Mouse (Mus musculus): ENCODE data around the gene Tmem181a. TPM values are rescaled to one million over a fixed set of nuclear protein-coding genes. Genes with fewer than 3 reads are reported as not detected.
"Not testable (repeated sequence)": the region's sequence is repeated elsewhere in the genome, so short reads cannot be mapped to it uniquely, and the experiment has no call there.

Tmem181a gene
- polyA plus RNA-seq, 1 experiment = 33.4 TPM

- not testable (repeated sequence) for H3K4me1 ChIP-seq (ENCODE audit: control insufficient read depth, insufficient read depth, low read length); H3K27ac ChIP-seq (ENCODE audit: control insufficient read depth, insufficient read depth, low read depth, low read length, poor library complexity); H3K4me3 ChIP-seq (replicated peaks; ENCODE audit: control insufficient read depth, low read depth, low read length)
- WGBS = 93% methylated on average over 19 of the region's 19 CpGs
Measured at GRCm38 (mm10) chr17:6280513-6280912, 23.9 kb downstream of the Tmem181a start.

- H3K4me3 ChIP-seq (replicated peaks; ENCODE audit: control insufficient read depth, low read depth, low read length) = not testable (repeated sequence)
Measured at GRCm38 (mm10) chr17:6283137-6283536, 26.5 kb downstream of the Tmem181a start.

DNA sequence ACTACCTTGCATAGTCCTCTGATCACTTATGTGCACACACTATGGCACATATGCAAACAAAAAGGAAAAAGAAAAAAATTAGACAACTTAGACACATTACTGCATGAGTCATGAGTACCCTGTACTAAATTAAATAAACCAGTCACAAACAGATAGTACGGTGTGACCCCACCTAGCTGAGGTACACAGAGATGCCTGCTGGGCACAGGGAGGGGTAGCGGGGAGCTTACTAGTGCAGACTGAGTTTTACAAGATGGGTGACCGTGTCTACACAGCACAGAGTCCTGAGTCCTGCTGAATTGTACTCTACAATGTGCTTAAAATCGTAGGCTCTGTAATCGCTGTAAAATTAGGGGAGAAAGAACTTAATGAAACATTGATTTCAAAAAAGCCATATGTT lies 29.5 kb downstream of the Tmem181a start:
- 91% methylated on average over 5 of the region's 5 CpGs for WGBS
- not testable (repeated sequence) for H3K27ac ChIP-seq (ENCODE audit: control insufficient read depth, insufficient read depth, low read depth, low read length, poor library complexity); H3K4me3 ChIP-seq (replicated peaks; ENCODE audit: control insufficient read depth, low read depth, low read length); H3K4me1 ChIP-seq (ENCODE audit: control insufficient read depth, insufficient read depth, low read length)

More at GRCm38 (mm10) chr17:6283137-6283536, 26.5 kb downstream of the Tmem181a start:
- H3K4me1 ChIP-seq (ENCODE audit: control insufficient read depth, insufficient read depth, low read length); H3K27ac ChIP-seq (ENCODE audit: control insufficient read depth, insufficient read depth, low read depth, low read length, poor library complexity): not testable (repeated sequence)
- 91% methylated on average over 8 of the region's 10 CpGs for WGBS

- H3K27ac ChIP-seq (ENCODE audit: control insufficient read depth, insufficient read depth, low read depth, low read length, poor library complexity); H3K4me1 ChIP-seq (ENCODE audit: control insufficient read depth, insufficient read depth, low read length); H3K4me3 ChIP-seq (replicated peaks; ENCODE audit: control insufficient read depth, low read depth, low read length): not testable (repeated sequence)
- 93% methylated on average over 12 of the region's 12 CpGs for WGBS
Measured at GRCm38 (mm10) chr17:6289045-6289444, 32.4 kb downstream of the Tmem181a start.

DNA sequence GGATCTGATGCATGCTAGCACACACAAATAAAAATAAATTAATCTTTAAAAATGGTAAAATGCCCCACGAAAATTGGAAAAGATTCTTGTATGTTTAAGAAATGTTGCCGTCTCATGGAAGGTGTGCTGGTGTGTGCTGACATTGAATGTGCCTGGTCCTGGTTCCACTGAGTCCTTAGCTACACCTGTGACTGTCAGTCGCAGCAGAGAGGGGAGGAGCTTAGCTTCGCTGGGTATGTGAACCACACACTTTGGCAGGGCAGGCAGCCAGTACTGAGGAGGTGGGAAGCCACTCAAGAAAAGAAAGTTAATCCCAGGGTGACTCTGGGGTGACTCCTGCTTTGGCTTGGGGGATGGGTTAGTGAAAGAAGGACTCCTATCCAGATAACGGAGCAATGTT lies 37.2 kb downstream of the Tmem181a start:
- WGBS = no CpG with 5 or more reads among the region's 5 CpGs
- H3K4me3 ChIP-seq (replicated peaks; ENCODE audit: control insufficient read depth, low read depth, low read length); H3K27ac ChIP-seq (ENCODE audit: control insufficient read depth, insufficient read depth, low read depth, low read length, poor library complexity); H3K4me1 ChIP-seq (ENCODE audit: control insufficient read depth, insufficient read depth, low read length): not testable (repeated sequence)

GRCm38 (mm10) chr17:6297060-6297795 lies 40.6 kb downstream of the Tmem181a start:
- WGBS = 88% methylated on average over 9 of the region's 15 CpGs
- H3K4me1 ChIP-seq (ENCODE audit: control insufficient read depth, insufficient read depth, low read length); H3K27ac ChIP-seq (ENCODE audit: control insufficient read depth, insufficient read depth, low read depth, low read length, poor library complexity); H3K4me3 ChIP-seq (replicated peaks; ENCODE audit: control insufficient read depth, low read depth, low read length): not testable (repeated sequence)

DNA sequence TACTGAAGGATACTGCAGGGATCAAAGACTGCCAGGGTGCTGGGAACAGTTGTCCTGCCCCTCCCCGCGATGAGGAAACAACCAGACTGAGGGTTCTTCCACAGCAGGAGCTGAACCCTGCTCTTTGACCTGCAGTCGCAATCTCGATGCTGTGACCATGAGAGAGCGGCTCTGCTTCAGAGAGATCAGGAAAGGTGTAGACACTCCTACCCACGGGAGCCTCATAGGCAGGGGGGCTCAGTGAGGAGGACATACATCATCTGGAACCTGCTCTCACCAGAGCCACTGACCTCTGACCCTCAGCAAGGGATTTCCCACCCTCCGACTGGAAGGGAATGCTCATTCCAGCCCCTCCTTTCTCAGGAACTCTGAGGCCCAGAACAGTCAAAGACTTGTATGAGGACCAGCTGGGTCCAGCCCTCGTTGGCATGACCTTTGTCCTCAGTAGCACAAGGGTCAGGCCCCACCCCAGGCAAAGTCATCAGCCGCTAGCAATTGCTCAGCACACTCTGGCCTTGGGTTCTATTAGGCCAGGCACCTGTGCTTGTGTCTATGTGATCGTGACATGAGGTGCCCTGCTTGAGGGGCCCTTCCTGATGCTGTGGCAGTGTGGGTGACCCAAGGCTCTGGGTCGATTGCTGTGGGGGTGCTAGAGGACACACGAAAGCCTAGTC lies 43.7 kb downstream of the Tmem181a start:
- not testable (repeated sequence) for H3K4me1 ChIP-seq (ENCODE audit: control insufficient read depth, insufficient read depth, low read length); H3K27ac ChIP-seq (ENCODE audit: control insufficient read depth, insufficient read depth, low read depth, low read length, poor library complexity); H3K4me3 ChIP-seq (replicated peaks; ENCODE audit: control insufficient read depth, low read depth, low read length)
- 79% methylated on average over 7 of the region's 12 CpGs for WGBS

GRCm38 (mm10) chr17:6304891-6305290 lies 48.2 kb downstream of the Tmem181a start:
- not testable (repeated sequence) for H3K27ac ChIP-seq (ENCODE audit: control insufficient read depth, insufficient read depth, low read depth, low read length, poor library complexity); H3K4me3 ChIP-seq (replicated peaks; ENCODE audit: control insufficient read depth, low read depth, low read length); H3K4me1 ChIP-seq (ENCODE audit: control insufficient read depth, insufficient read depth, low read length)
- WGBS = 93% methylated on average over 5 of the region's 6 CpGs

DNA sequence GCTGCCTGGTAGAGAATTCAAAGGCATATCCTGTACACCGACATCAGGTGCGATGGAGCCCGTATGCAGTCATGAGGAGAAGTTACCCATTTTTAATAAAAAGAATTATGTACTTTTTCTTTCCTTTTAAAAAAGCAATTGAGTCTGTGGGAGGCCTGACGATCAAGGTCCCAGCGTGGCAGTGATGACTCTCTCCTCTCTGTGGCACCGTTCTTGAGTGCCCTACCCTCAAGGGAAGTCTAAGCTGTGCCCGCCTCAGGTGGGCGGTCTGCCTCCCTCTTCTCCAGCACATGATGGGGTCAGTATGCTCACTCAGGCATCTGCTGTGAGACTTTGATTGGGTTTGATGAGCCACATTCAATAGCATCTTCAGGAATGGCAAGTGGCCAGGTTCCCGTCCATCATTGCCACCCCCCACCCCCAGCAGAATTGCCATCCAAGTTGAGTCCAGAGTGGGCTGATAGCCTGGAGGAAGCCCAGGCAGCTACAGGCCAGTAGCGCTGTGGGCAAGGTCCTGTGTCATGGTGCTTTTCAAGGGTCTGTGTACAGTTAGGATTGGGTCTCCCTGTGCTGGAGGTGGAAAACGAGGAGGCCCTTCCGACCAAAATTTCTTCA lies 49.1 kb downstream of the Tmem181a start:
- H3K4me1 ChIP-seq (ENCODE audit: control insufficient read depth, insufficient read depth, low read length); H3K27ac ChIP-seq (ENCODE audit: control insufficient read depth, insufficient read depth, low read depth, low read length, poor library complexity); H3K4me3 ChIP-seq (replicated peaks; ENCODE audit: control insufficient read depth, low read depth, low read length): not testable (repeated sequence)
- 87% methylated on average over 12 of the region's 12 CpGs for WGBS

GRCm38 (mm10) chr17:6306503-6306902 lies 49.8 kb downstream of the Tmem181a start:
- WGBS = 85% methylated on average over 9 of the region's 13 CpGs
- not testable (repeated sequence) for H3K4me3 ChIP-seq (replicated peaks; ENCODE audit: control insufficient read depth, low read depth, low read length); H3K4me1 ChIP-seq (ENCODE audit: control insufficient read depth, insufficient read depth, low read length); H3K27ac ChIP-seq (ENCODE audit: control insufficient read depth, insufficient read depth, low read depth, low read length, poor library complexity)

GRCm38 (mm10) chr17:6311716-6312115 lies 55.1 kb downstream of the Tmem181a start:
- WGBS = 90% methylated on average over 7 of the region's 7 CpGs
- H3K4me1 ChIP-seq (ENCODE audit: control insufficient read depth, insufficient read depth, low read length); H3K4me3 ChIP-seq (replicated peaks; ENCODE audit: control insufficient read depth, low read depth, low read length); H3K27ac ChIP-seq (ENCODE audit: control insufficient read depth, insufficient read depth, low read depth, low read length, poor library complexity): not testable (repeated sequence)

- not testable (repeated sequence) for H3K4me1 ChIP-seq (ENCODE audit: control insufficient read depth, insufficient read depth, low read length); H3K27ac ChIP-seq (ENCODE audit: control insufficient read depth, insufficient read depth, low read depth, low read length, poor library complexity); H3K4me3 ChIP-seq (replicated peaks; ENCODE audit: control insufficient read depth, low read depth, low read length)
- WGBS = 83% methylated on average over 3 of the region's 3 CpGs
Measured at GRCm38 (mm10) chr17:6312755-6313154, 56.1 kb downstream of the Tmem181a start.

GRCm38 (mm10) chr17:6314493-6314892 lies 57.8 kb downstream of the Tmem181a start:
- H3K27ac ChIP-seq (ENCODE audit: control insufficient read depth, insufficient read depth, low read depth, low read length, poor library complexity); H3K4me1 ChIP-seq (ENCODE audit: control insufficient read depth, insufficient read depth, low read length); H3K4me3 ChIP-seq (replicated peaks; ENCODE audit: control insufficient read depth, low read depth, low read length): not testable (repeated sequence)
- 72% methylated on average over 2 of the region's 3 CpGs for WGBS
